ENCODE assay signal across 12 mouse cellular contexts in genomic region chr1:74418747-74419439, GRCm38 (mm10). TPM values are rescaled to one million over a fixed set of nuclear protein-coding genes. Genes with fewer than 3 reads are reported as not detected.
DNase-seq lines count a peak whose midpoint lies in the region; ATAC-seq and TF ChIP-seq lines count a peak whose summit lies in the region.
"Had no signal": no experiment of that assay in that cellular context is flagged by ENCODE, and none has a peak within 500 bp of the region (broad histone marks: within the 10 kb centered on the region; RNA-seq: fewer than 3 reads in every experiment).

No protein-coding gene starts in this region.

- no peak overlapping the region for H3K9ac ChIP-seq in ES-Bruce4 (ENCODE audit: low read depth, poor library complexity, severe bottlenecking)
- H3K9ac ChIP-seq: limb, embryonic 12.5 days had no signal

- peak overlapping the region; percentile 4 for H3K4me3 ChIP-seq in ES-Bruce4 (ENCODE audit: low read depth, low read length)
- H3K4me3 ChIP-seq in kidney, adult 2 months (ENCODE audit: insufficient read depth, low read depth, low read length), result no peak overlapping the region
- H3K4me3 ChIP-seq in limb, embryonic 10.5 days, result no peak overlapping the region
- H3K4me3 ChIP-seq: limb, embryonic 12.5 days; myocyte had no signal

- no peak for TF ChIP-seq CTCF in ES-Bruce4 (IDR thresholded peaks at IDR 0.05; ENCODE audit: low read depth, low read length)
- TF ChIP-seq CTCF in kidney, adult 2 months (conservative IDR thresholded peaks at IDR 0.05; ENCODE audit: insufficient read depth, insufficient read length, low read depth, low read length), result no peak

- intact Hi-C loops in heart, postnatal 25 days (cut with DNase I), result no loop called here

- no peaks in the 10 kb centered on the region for H3K27me3 ChIP-seq in ES-Bruce4 (ENCODE audit: control insufficient read depth, insufficient read depth, low read length, poor library complexity, severe bottlenecking)
- H3K27me3 ChIP-seq in kidney, adult 2 months (replicated peaks; ENCODE audit: control insufficient read depth, insufficient read depth, low read length), result no peaks in the 10 kb centered on the region
- no peaks in the 10 kb centered on the region for H3K27me3 ChIP-seq in limb, embryonic 10.5 days (ENCODE audit: low read depth, poor library complexity, severe bottlenecking)
- H3K27me3 ChIP-seq: limb, embryonic 12.5 days had no signal

- no peaks in the 10 kb centered on the region for H3K36me3 ChIP-seq in ES-Bruce4 (ENCODE audit: control insufficient read depth, insufficient read depth, low read length, poor library complexity, severe bottlenecking)
- no peaks in the 10 kb centered on the region for H3K36me3 ChIP-seq in kidney, adult 2 months (ENCODE audit: control insufficient read depth, insufficient read depth, low read length)
- H3K36me3 ChIP-seq in limb, embryonic 10.5 days, result no peaks in the 10 kb centered on the region
- H3K36me3 ChIP-seq: limb, embryonic 12.5 days had no signal

- TF ChIP-seq POLR2A in ES-Bruce4 (IDR thresholded peaks at IDR 0.05; ENCODE audit: insufficient read depth, low read length), result no peak
- no peak for TF ChIP-seq POLR2A in kidney, adult 2 months (IDR thresholded peaks at IDR 0.05; ENCODE audit: low read depth, low read length)

- peak; percentile 58 to 59 for DNase-seq in heart, adult 18-20 months
- DNase-seq in heart, postnatal 25 days (ENCODE audit: low spot score), result no peak
- peak; percentile 84 for DNase-seq in adrenal gland, adult 2 months
- peak; percentile 53 for DNase-seq in kidney, adult 2 months
- DNase-seq in limb, embryonic 10.5 days (ENCODE audit: low spot score), result no peak
- DNase-seq in right cerebral cortex, postnatal 10 days (ENCODE audit: low spot score in 2 of 2), result no peak
- DNase-seq: right cerebral cortex, postnatal 4 days; thymus, postnatal 36 days had no signal

- TF ChIP-seq EP300 in ES-Bruce4 (IDR thresholded peaks at IDR 0.05; ENCODE audit: insufficient read depth, low read depth, low read length), result no peak

- ATAC-seq in megakaryocyte progenitor cell, adult 5-6 weeks (replicated peaks; ENCODE audit: poor library complexity), result no peak

- WGBS in kidney, adult 2 months, result 40% methylated on average over 17 of the region's 17 CpGs
- WGBS in limb, embryonic 10.5 days, result 82% methylated on average over 17 of the region's 17 CpGs

- no peak overlapping the region for H3K27ac ChIP-seq in ES-Bruce4 (ENCODE audit: insufficient read depth, low read length)
- no peak overlapping the region for H3K27ac ChIP-seq in kidney, adult 2 months (ENCODE audit: insufficient read depth, low read depth, low read length)
- no peak overlapping the region for H3K27ac ChIP-seq in limb, embryonic 10.5 days
- H3K27ac ChIP-seq: limb, embryonic 12.5 days had no signal

- H3K4me1 ChIP-seq in ES-Bruce4 (ENCODE audit: control insufficient read depth, insufficient read depth, low read length), result peaks cover 6% of the 10 kb centered on the region
- H3K4me1 ChIP-seq in kidney, adult 2 months (ENCODE audit: control insufficient read depth, insufficient read depth, low read length), result no peaks in the 10 kb centered on the region
- H3K4me1 ChIP-seq in limb, embryonic 10.5 days, result peaks cover 18% of the 10 kb centered on the region
- H3K4me1 ChIP-seq: limb, embryonic 12.5 days had no signal

- no peaks in the 10 kb centered on the region for H3K9me3 ChIP-seq in ES-Bruce4 (replicated peaks; ENCODE audit: control insufficient read depth, insufficient read depth, low read length, poor library complexity, severe bottlenecking)
- H3K9me3 ChIP-seq in limb, embryonic 10.5 days (replicated peaks), result no peaks in the 10 kb centered on the region
- H3K9me3 ChIP-seq: limb, embryonic 12.5 days had no signal

RNA-seq across cellular contexts. Expression of gene Vil1, which starts 9.7 kb away (rescaled TPM):
- total RNA-seq in heart, adult 18-20 months (2021), result 1 to 10 TPM; 1.2 to 1.5 TPM
- total RNA-seq in heart, postnatal 25 days (2021), result 1 to 10 TPM in 1 of 2 experiments, under 1 TPM in 1; 0.57 to 1.0 TPM
- polyA plus RNA-seq in ES-Bruce4 (2011; ENCODE audit: insufficient read depth, insufficient read length, low read depth, missing spikeins), result 0.61 TPM in 2 replicates
- 1 to 10 TPM in 1 of 2 experiments, under 1 TPM in 1; 0.95 to 1.1 TPM for total RNA-seq in adrenal gland, adult 2 months (2021)
- 0.13 and 0.20 TPM in 2 replicates for polyA plus RNA-seq in adrenal gland, adult 2 months (2012; rRNA removed)
- polyA plus RNA-seq in kidney, adult 2 months (2012; rRNA removed), result 69.8 and 75.0 TPM in 2 replicates
- total RNA-seq in megakaryocyte progenitor cell, adult 5-6 weeks (2015), result not detected in 2 replicates
- total RNA-seq in megakaryocyte progenitor cell, adult 5-6 weeks (2017), result not detected in 2 replicates
- 0.23 and 0.31 TPM in 2 replicates for polyA plus RNA-seq in limb, embryonic 10.5 days (2016; fragmentation: Nextera tagmentation; extraction: Ambion mirVana)

RNA-seq across cellular contexts. Expression of gene Ctdsp1, which starts 27.6 kb away (rescaled TPM):
- total RNA-seq in heart, adult 18-20 months (2021), result 100 to 1,000 TPM; 107 to 116 TPM
- 100 to 1,000 TPM; 123 to 139 TPM for total RNA-seq in heart, postnatal 25 days (2021)
- polyA plus RNA-seq in ES-Bruce4 (2011; ENCODE audit: insufficient read depth, insufficient read length, low read depth, missing spikeins), result 28.6 and 33.6 TPM in 2 replicates
- 100 to 1,000 TPM; 169 to 172 TPM for total RNA-seq in adrenal gland, adult 2 months (2021)
- polyA plus RNA-seq in adrenal gland, adult 2 months (2012; rRNA removed), result 195 and 226 TPM in 2 replicates
- 185 and 187 TPM in 2 replicates for polyA plus RNA-seq in kidney, adult 2 months (2012; rRNA removed)
- 79.1 and 89.1 TPM in 2 replicates for total RNA-seq in megakaryocyte progenitor cell, adult 5-6 weeks (2015)
- 33.0 and 33.2 TPM in 2 replicates for total RNA-seq in megakaryocyte progenitor cell, adult 5-6 weeks (2017)
- polyA plus RNA-seq in limb, embryonic 10.5 days (2016; fragmentation: Nextera tagmentation; extraction: Ambion mirVana), result 50.5 and 61.4 TPM in 2 replicates

RNA-seq across cellular contexts. Expression of gene Slc11a1, which starts 43.9 kb away (rescaled TPM):
- 1 to 10 TPM; 5.3 to 5.4 TPM for total RNA-seq in heart, adult 18-20 months (2021)
- total RNA-seq in heart, postnatal 25 days (2021), result 1 to 10 TPM; 2.5 to 3.2 TPM
- polyA plus RNA-seq in ES-Bruce4 (2011; ENCODE audit: insufficient read depth, insufficient read length, low read depth, missing spikeins), result 0.94 and 1.5 TPM in 2 replicates
- total RNA-seq in adrenal gland, adult 2 months (2021), result 10 to 100 TPM; 13.1 to 16.3 TPM
- polyA plus RNA-seq in adrenal gland, adult 2 months (2012; rRNA removed), result 39.4 and 50.7 TPM in 2 replicates
- 13.4 and 15.3 TPM in 2 replicates for polyA plus RNA-seq in kidney, adult 2 months (2012; rRNA removed)
- total RNA-seq in megakaryocyte progenitor cell, adult 5-6 weeks (2015), result 2.1 and 3.8 TPM in 2 replicates
- 0.95 and 1.7 TPM in 2 replicates for total RNA-seq in megakaryocyte progenitor cell, adult 5-6 weeks (2017)
- 0.69 and 1.2 TPM in 2 replicates for polyA plus RNA-seq in limb, embryonic 10.5 days (2016; fragmentation: Nextera tagmentation; extraction: Ambion mirVana)

RNA-seq across cellular contexts. Expression of gene Catip, which starts 57.0 kb away (rescaled TPM):
- under 1 TPM in 1 of 2 experiments, not detected in 1; 0.44 TPM for total RNA-seq in heart, adult 18-20 months (2021)
- total RNA-seq in heart, postnatal 25 days (2021), result under 1 TPM; 0.18 to 0.28 TPM
- 0.75 TPM in 1 of 2 replicates, not detected in the other for polyA plus RNA-seq in ES-Bruce4 (2011; ENCODE audit: insufficient read depth, insufficient read length, low read depth, missing spikeins)
- total RNA-seq in adrenal gland, adult 2 months (2021), result under 1 TPM; 0.29 to 0.69 TPM
- polyA plus RNA-seq in adrenal gland, adult 2 months (2012; rRNA removed), result 0.24 and 0.51 TPM in 2 replicates
- polyA plus RNA-seq in kidney, adult 2 months (2012; rRNA removed), result 0.33 and 0.43 TPM in 2 replicates
- total RNA-seq in megakaryocyte progenitor cell, adult 5-6 weeks (2015), result 0.37 TPM in 1 of 2 replicates, not detected in the other
- total RNA-seq in megakaryocyte progenitor cell, adult 5-6 weeks (2017), result not detected in 2 replicates
- polyA plus RNA-seq in limb, embryonic 10.5 days (2016; fragmentation: Nextera tagmentation; extraction: Ambion mirVana), result 0.29 and 0.38 TPM in 2 replicates

Comparison
In these comparisons a context has a peak if more than half of its experiments do, and no peak if none do; other contexts are left out.
1. DNase-seq: peak in heart, adult 18-20 months (2 of 2), adrenal gland, adult 2 months (single experiment) and kidney, adult 2 months (single experiment); none in heart, postnatal 25 days (single experiment), limb, embryonic 10.5 days (single experiment) and right cerebral cortex, postnatal 10 days (0 of 2).